Mouse (Mus musculus): ENCODE results near the gene Il6ra.

The Il6ra gene

GRCm38 (mm10) chr3:89874076-89874475 lies 38.9 kb downstream of the Il6ra start:
- no peak for DNase-seq

DNA sequence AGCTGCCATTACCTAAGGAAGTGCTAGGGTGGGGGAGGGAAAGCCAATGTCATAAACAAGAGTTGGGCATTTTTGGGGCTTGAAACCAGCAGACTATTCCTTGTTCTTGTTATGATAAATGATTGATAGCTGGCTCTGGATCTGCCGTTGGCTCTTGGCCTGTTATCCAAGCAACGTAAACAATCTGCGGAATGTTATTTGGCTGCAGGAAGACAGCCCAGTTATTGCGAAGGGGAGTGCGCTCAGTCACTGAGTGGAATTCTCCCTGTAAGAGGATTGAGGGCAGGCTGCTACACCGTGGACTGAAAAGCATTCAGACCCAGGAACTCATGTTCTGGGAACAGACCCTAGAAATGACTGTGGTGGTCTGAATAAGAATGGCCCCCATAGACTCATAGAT lies 40.3 kb downstream of the Il6ra start:
- peak in 1 of 2 experiments; percentile 46 for DNase-seq

DNA sequence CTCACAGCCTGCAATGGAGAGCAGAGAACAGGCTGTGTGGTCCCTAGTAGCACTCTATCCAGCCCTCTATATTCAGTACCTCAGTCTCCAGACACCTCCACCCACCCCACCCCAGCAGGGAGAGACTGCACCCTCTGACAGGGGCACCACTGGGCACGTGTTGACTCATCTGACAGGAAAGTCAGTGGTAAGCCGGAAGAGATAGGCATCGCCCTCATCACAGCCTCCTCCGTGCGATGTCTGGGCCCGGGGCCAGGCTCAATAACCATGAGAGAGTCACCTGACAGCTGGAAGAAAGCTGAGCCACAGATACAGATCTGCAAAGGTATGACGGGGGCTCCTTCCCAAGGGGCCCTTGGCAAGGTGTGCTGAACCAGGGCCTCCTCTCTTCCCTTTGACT lies 40.8 kb downstream of the Il6ra start:
- no peak for DNase-seq

GRCm38 (mm10) chr3:89871339-89871914 lies 41.6 kb downstream of the Il6ra start:
- DNase-seq, result no peak

DNA sequence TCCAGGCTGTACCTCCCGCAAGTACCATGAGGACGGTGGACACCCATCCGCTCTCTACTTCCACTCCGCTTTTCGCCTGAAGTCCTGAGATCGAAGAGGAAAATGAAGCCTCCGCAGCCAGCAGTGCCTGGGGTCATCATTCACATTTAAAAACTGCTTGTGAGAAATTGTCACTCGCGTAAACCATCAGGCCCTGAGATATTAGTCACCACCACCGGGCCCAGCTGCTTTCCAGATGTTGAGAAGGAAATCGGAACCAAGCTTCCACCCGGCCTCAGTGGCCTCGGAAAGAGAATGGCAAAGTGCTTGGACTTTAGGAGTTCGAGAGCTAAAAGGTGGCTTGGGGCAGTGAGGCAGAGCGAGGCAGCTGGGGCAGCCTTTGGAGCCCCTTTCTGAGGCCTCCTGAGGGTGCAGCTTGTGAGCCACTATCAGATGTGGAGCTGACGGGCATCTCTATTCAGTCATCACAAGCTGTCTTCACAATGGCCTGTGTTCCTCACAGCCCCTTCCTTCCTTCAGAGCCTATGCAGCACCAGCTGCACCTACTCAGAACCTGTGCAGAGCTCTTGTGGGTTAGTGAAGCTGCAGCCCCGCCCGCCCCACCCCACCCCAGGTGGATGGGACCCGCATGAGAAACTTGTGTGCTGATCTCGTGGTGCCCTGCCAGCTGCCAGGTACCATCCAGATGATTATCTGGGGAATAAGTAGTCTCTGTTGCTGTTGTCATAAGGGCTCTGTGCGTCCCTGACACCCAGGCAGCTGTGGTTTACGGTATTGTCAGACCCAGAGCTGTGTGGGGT lies 42.3 kb downstream of the Il6ra start:
- no peak for DNase-seq

DNA sequence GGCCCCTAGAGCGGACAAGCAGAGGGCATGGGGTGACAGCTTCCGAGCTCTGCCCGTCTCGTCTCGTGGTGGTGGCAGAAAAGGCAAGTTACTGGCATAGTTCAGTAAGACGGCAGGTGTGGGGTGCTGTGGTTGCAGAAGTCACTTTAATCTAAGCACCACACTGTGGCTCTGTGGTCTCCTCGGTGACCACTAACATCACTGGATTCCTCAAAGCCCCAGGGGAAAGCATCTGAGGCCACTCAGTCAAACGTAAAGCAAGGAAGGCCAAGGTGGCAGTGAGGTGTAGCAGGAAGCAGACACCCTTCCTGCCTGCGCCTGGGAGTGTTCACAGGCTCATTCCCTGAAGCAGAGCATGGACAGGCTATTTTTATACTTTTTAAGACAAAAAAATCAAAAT lies 43.4 kb downstream of the Il6ra start:
- peak in 1 of 2 experiments; percentile 29 for DNase-seq

DNA sequence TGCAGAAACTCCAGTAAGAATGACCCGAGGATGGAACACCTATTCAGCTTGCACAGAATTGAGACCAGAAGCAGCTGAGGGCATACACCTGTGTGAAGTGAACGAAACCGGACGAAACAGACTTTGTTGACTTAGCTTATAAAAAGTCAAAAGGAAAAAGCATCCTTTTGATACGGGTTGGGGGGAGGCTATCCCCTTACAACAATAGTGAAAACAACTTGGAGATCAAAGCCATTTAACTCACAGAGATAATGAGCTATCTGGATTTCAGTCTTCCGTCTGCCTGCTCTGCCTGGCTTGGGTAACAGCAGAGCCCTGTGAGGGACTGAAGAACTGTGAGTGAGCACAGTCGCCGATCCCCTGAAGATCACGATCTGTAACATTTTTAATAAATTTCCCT lies 44.0 kb downstream of the Il6ra start:
- DNase-seq, result no peak

DNA sequence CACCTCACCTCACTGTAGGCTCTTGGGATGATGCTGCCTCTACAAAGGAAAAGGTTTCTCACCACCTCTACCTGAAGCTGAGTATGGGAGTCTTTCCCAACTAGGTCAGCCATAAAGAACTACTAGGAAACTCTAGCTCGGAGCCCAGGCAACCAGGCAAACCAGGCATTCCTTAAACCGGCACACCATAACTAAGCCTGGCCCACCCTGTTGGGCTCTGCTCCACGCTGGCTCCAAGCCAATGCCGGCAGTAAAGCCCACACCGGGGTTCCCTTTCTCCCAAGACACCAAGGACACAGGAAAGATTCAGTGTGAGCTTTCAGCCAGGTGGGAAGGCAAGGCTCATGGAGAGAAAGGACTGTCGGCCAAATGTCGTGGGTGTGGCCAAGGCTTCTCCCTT lies 44.6 kb downstream of the Il6ra start:
- DNase-seq, result no peak

GRCm38 (mm10) chr3:89867651-89868050 lies 45.3 kb downstream of the Il6ra start:
- DNase-seq, result no peak

DNA sequence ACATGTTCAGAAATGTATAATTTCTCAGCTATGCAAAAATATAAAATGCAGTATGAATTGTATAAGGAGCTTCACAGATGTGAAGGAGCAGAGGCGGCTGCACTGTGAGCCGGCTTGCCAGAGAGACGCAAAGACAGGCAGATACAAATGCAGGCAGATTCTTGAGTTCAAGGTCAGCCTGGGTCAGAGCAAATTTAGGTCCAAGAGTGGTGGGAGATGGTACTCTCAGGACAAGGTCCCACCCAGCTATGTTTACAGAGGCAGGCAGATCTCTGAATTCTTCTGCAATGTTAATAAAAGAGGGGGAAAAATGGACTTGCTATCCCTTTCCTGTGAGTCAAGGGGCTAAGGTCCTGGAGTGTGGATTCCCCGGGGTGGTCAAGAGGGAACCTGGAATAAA lies 47.2 kb downstream of the Il6ra start:
- DNase-seq, result no peak

- peak in 1 of 2 experiments; percentile 49 for DNase-seq
These were observed 48.0 kb downstream of the Il6ra start for GRCm38 (mm10) chr3:89865020-89865419.

DNA sequence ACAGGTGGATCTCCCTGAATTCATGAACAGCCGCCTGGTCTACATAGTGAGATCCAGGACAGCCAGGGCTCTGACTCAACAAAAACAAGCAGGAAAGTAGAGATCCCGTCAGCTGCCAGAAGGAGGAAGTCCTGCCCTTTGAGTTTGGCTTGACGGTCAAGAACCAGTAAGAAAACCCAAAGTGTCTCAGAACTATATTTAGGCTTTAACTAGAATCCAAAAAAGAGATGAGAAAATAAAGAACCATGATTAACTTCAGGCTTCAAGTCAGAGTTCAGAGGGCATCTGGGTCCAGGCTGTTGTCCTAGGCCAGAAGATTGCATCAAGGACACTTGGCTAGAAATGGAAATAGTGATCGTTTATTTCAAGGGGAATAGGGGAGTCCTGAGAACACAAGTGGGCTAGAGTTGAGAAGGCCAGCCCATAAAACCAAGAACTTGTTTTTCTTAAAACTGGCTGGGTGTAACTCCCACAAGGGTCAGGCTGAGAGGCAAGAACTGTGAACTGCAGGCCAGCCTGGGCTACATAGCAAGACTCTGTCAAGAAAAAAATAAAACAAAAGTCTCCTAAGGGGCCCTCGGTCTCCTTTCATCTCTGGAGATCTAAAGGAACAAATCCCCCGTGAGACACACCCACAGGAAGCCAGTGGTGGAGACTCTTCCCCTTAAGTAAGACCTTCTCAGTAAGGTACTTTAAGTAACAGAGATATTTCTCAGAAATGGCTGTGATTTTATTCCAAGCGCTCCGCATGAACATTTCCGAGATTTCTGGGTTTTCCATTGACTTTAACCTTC lies 49.1 kb downstream of the Il6ra start:
- peak; percentile 43 to 52 for DNase-seq

DNA sequence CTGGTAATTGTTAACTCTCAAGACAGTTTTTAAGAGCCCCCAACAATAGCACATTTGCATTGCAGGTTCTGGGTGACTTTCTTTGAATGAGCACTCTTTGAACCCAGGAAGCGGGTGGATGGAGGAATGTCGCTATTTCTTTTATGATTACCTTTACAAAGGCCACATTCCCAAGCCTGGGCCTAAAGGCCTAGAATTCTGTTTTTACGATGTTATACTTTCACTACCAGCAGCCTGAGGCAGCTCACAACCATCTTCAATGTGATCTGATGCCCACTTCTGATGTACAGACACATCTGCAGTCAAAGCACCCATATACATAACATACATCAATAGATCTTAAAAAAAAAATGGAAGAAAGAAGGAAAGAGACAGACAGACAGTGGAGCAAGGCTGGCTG lies 49.7 kb downstream of the Il6ra start:
- peak in 1 of 2 experiments; percentile 39 for DNase-seq

DNA sequence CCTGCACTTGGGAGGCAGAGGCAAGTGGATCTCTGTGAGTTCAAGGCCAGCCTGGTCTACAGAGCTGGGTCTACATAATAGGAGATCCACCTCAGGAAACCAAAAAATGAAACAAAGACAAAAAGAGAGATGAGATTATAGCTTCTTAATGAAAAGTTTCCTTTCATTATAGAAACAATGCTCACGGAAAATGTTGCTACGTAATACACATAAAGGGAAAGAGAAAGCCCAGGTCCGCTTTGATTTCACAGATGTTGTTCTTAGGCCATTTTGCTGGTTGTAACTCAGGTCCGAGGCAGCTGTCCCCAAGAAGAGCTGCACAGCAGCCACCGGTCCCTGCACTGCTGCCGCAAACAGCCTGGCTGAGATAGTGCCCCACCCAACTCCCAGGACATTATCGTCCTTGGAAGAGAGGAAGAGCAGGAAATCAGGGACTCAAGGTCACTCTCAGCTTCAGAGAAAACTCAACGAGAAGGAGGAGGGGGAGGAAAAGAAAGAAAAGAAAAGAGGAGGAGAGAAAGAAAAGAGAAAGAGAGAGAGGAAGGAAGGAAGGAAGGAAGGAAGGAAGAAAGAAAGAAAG lies 50.7 kb downstream of the Il6ra start:
- DNase-seq, result no peak

- DNase-seq, result peak; percentile 31 to 58
These were observed 51.9 kb downstream of the Il6ra start for GRCm38 (mm10) chr3:89861070-89861469.

- no peak for DNase-seq
These were observed 52.7 kb downstream of the Il6ra start for GRCm38 (mm10) chr3:89860343-89860742.

DNA sequence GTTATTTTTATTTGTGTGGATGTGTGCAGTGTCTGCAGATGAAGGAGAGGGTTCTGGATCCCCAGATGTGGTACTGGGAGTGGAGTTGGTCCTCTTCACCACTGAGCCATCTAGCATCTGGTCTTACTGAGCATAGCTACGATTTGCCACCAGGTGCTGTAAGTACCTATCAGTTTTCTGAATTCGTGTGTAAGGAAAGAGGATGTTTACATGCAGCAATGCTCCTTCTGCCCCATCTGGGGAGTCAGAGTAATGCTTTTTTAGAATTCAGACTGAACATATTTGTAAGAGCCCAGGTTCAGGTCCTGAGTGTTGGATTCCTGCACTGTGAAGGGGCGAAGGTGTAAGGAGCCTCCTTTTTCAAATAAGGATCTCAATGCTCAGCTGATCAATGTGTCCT lies 53.1 kb downstream of the Il6ra start:
- DNase-seq, result no peak

DNA sequence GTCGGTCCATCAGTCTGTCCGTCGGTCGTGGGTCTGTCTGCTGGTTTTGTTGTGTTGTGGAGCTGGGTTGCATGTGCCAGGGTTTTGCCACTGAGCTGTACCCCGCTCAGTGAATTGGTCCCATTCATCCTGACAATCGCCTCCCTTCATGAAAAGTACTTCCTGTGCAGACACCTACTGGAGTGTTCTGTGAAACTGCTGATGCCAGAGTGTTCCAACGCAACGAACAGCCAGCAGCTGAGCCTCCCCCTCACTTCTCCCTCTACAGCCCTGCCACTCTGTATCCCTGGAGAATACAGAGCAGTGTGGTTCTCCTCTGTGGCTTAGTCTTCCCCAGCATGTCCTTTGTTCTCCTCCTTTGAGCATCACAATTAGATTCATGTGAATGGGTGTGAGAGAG lies 54.1 kb downstream of the Il6ra start:
- DNase-seq, result no peak

DNA sequence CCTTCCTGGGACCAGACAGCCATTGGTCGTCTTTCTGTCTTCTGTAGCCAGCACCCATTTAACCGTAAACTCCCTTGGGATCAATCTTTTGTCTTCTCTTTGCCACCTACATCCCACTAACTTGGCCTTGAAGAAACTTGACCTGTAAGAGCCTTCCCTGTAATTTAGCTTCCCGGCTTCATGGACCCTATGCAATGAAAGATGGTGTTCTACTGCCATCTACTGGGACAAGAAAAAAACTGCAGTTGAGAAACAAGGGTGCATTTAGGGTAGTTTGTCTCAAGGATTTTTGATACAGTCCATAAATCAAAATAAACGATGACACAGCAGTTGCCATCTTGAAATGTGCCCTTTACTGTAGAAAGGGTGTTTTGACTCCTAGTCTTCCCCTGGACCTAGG lies 54.9 kb downstream of the Il6ra start:
- DNase-seq, result no peak

GRCm38 (mm10) chr3:89857353-89857752 lies 55.6 kb downstream of the Il6ra start:
- no peak for DNase-seq

- DNase-seq, result peak; percentile 60 to 78
These were observed 59.2 kb downstream of the Il6ra start for GRCm38 (mm10) chr3:89853752-89854151.

GRCm38 (mm10) chr3:89848083-89848482 lies 64.9 kb downstream of the Il6ra start:
- no peak for DNase-seq

DNA sequence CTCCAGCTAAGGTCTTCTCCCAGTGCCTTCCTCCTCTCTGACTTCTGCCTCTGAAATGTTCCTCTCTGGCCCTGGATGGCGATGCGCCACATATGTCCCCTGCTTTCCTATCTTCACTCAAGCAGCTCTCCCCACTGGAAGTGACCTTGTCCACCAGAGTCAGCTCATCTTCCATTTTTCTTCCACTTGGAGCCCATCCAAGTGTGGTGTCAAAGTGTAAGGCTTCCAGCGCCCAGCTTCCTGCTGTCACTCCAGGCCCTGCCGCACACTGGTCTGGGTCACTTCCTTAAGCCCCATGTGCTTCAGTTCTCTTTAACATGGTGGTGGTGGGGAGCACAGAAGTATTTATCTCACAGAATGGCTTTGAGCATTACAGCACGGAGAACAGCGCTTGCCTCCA lies 65.4 kb downstream of the Il6ra start:
- DNase-seq, result peak; percentile 65 to 73

DNA sequence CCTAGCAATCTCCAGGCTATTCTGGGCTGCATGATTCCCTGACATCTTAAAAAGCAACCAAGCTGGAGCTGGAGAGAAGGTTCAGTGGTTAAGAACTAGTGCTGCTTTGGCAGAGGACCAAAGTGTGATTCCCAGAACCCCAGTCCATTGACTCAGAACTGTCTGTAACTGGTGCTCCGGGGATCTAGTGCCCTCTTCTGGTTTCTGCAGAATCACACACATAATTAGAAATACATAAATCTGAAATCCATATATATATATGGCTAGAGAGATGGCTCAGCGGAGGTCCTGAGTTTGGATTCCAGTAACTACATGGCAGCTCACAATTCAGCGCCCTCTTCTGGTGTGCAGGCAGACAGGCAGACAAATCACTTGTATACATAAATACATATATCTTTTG lies 65.9 kb downstream of the Il6ra start:
- DNase-seq, result no peak
